Mouse (Mus musculus) forebrain, embryonic 12.5 days (tissue): ENCODE measurements around the gene Gabbr2. TPM values are rescaled to one million over a fixed set of nuclear protein-coding genes. Genes with fewer than 3 reads are reported as not detected.

Experiments
- ATAC-seq: fragments of 200-750 bp; cut with Nextera tagmentation; 2 replicates; pipeline ENCODE4 v1.8.0; 2017; ENCODE audit warnings: moderate TSS enrichment; ENCODE audit not compliant: low FRiP score
- H3K27ac ChIP-seq: fragments of 300-500 bp; sonication (generic); 2 replicates; pipeline ENCODE4 v1.5.1; 2016; ENCODE audit warnings: mild to moderate bottlenecking
- H3K27me3 ChIP-seq: fragments of 300-500 bp; sonication (generic); 2 replicates; pipeline ENCODE4 v1.6.1; 2016; ENCODE audit warnings: mild to moderate bottlenecking
- H3K36me3 ChIP-seq: fragments of 300-500 bp; sonication (generic); replicated peaks from 2 replicates; pipeline ENCODE4 v1.6.1; 2016; ENCODE audit warnings: mild to moderate bottlenecking
- H3K4me1 ChIP-seq: fragments of 300-500 bp; sonication (generic); 2 replicates; pipeline ENCODE4 v1.6.1; 2016
- H3K4me2 ChIP-seq: fragments of 300-500 bp; sonication (generic); 2 replicates; pipeline ENCODE4 v1.6.1; 2016; ENCODE audit warnings: mild to moderate bottlenecking, moderate library complexity
- H3K4me3 ChIP-seq: fragments of 300-500 bp; sonication (generic); replicated peaks from 2 replicates; pipeline ENCODE4 v1.5.1; 2016; ENCODE audit warnings: mild to moderate bottlenecking
- H3K9ac ChIP-seq: fragments of 300-500 bp; sonication (generic); 2 replicates; pipeline ENCODE4 v1.6.1; 2016; ENCODE audit warnings: mild to moderate bottlenecking
- H3K9me3 ChIP-seq: fragments of 300-500 bp; sonication (generic); 2 replicates; pipeline ENCODE4 v1.6.1; 2016
- WGBS: fragments of 180-500 bp; shearing (Covaris S2); methylation state at CpG from one replicate; pipeline ENCODE4 v1.1.7; 2016; 5-methylcytosine and 5-hydroxymethylcytosine counted together
- polyA plus RNA-seq: library from polyadenylated mRNA; unstranded; fragments of >200 nt; fragmentation: Nextera tagmentation; extraction: Ambion mirVana; gene quantifications from 2 replicates; pipeline ENCODE4 v1.2.1, GENCODE M21; 2016

The Gabbr2 gene
- polyA plus RNA-seq, 1 experiment from 2014 or later, result 0.51 TPM

DNA sequence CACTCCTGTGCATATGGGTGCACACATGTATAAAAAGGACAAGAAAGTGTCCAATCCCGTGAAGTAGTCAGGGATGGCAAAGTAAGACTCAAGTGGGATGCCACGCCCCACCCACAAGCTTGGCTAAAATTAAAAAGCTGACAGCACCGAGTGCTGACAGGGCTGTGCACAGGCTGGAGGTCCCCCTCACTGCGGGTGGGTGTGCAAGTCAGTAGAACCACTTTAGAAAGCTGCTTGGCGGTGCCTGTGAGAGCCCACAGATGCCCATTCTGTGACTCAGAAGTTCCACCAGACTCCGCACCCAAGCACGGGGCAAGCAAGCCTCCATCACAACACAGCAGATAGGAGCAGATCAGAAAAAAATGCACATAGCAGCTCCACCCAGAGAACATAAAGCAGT is 197.1 kb downstream of the Gabbr2 start:
- H3K27me3 ChIP-seq, result no peaks in the 10 kb centered on the region
- H3K4me3 ChIP-seq, result no peak overlapping the region
- no peak overlapping the region for H3K27ac ChIP-seq
- H3K4me1 ChIP-seq, result 0 out of 2 replicates have a peak, but pooled peaks cover 2% of the 10 kb centered on the region
- 91% methylated on average over 7 of the region's 7 CpGs for WGBS
- H3K9ac ChIP-seq, result no peak overlapping the region
- no peak for ATAC-seq
- no peaks in the 10 kb centered on the region for H3K36me3 ChIP-seq
- no peak overlapping the region for H3K4me2 ChIP-seq
- H3K9me3 ChIP-seq, result no peaks in the 10 kb centered on the region

DNA sequence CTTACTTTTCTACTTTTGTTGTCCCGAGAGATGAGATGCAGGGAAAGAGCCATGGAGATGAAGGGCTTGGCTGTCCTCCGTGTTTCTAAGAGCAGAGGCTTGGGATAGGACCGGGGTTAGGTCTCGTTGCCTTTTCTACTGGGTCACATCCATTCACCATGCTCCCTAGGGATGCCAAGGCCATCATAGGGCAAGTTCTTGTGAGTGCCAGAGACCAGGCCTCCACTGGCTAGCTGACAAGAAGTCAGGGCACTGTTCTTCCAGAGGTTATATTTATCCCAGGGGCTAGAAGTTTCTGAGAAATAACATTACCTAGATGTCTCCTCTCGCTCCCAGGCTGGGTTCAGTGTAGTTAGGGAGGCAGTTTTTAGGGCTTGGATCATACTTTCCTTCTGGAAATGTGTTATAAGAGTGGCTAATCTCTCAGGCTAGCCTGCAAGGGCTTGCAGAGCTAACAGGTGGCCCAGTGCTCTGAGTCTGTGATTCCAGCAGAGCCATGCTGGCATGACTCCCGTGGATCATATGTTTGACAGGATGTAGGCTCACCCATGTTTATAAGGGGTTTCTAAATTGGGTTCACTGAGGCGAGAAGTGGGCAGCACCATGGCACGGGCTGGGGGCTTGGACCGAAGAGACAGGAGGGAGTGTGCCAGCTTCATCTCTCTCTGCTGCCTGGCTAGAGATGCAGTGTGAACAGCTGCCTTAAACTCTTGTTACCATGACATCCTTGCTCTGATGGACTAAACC is 199.2 kb downstream of the Gabbr2 start:
- H3K4me3 ChIP-seq, result no peak overlapping the region
- no peak overlapping the region for H3K9ac ChIP-seq
- H3K36me3 ChIP-seq, result no peaks in the 10 kb centered on the region
- no peaks in the 10 kb centered on the region for H3K9me3 ChIP-seq
- no peaks in the 10 kb centered on the region for H3K27me3 ChIP-seq
- H3K27ac ChIP-seq, result no peak overlapping the region
- WGBS, result 85% methylated on average over 9 of the region's 9 CpGs
- H3K4me2 ChIP-seq, result no peak overlapping the region
- ATAC-seq, result no peak
- no peaks in the 10 kb centered on the region for H3K4me1 ChIP-seq

DNA sequence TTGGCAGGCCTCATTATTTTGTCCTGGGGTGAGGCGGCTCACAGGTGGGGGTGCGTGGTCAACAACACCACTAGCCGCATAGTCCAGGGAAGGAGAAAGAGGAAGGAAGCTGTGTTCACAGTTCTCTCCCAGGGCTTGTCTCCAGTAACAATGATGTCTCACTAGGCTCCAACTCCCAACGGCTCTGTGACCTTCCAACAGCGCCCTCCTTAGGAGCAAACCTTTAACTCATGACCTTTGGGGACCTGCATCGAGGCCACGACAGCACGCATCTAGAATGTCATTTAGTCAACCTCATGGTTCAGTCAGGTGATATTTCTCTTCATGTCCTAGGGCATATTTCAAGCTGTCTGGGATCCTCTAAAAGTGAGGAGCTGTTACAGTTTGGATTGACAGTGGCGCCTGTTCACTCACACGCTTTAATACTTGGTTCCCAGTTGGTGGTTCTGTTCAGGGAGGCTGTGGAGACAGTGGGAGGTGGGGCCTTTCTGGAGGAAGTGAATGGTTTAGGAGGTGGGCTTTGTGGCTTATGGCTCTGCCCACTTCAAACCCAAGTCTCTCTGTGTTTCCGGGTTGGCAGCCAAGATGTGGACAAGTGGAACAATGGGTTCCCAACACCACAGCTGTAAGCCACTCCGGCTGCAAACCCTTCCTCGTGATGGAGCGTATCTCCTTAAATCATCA is 200.3 kb downstream of the Gabbr2 start:
- no peaks in the 10 kb centered on the region for H3K4me1 ChIP-seq
- H3K9me3 ChIP-seq, result no peaks in the 10 kb centered on the region
- 88% methylated on average over 14 of the region's 14 CpGs for WGBS
- no peak overlapping the region for H3K4me2 ChIP-seq
- H3K4me3 ChIP-seq, result no peak overlapping the region
- no peak for ATAC-seq
- no peak overlapping the region for H3K27ac ChIP-seq
- H3K36me3 ChIP-seq, result no peaks in the 10 kb centered on the region
- H3K27me3 ChIP-seq, result no peaks in the 10 kb centered on the region
- no peak overlapping the region for H3K9ac ChIP-seq

- Histone ChIP-seq H3K9me3 (no peaks in the 10 kb centered on the region), H3K4me1 (no peaks in the 10 kb centered on the region), H3K27ac (no peak overlapping the region), H3K36me3 (no peaks in the 10 kb centered on the region), H3K4me3 (no peak overlapping the region), H3K4me2 (no peak overlapping the region), H3K9ac (no peak overlapping the region), H3K27me3 (no peaks in the 10 kb centered on the region)
- WGBS, result 86% methylated on average over 9 of the region's 9 CpGs
- no peak for ATAC-seq
Observed at GRCm38 (mm10) chr4:46790609-46791267, 200.9 kb downstream of the Gabbr2 start.

DNA sequence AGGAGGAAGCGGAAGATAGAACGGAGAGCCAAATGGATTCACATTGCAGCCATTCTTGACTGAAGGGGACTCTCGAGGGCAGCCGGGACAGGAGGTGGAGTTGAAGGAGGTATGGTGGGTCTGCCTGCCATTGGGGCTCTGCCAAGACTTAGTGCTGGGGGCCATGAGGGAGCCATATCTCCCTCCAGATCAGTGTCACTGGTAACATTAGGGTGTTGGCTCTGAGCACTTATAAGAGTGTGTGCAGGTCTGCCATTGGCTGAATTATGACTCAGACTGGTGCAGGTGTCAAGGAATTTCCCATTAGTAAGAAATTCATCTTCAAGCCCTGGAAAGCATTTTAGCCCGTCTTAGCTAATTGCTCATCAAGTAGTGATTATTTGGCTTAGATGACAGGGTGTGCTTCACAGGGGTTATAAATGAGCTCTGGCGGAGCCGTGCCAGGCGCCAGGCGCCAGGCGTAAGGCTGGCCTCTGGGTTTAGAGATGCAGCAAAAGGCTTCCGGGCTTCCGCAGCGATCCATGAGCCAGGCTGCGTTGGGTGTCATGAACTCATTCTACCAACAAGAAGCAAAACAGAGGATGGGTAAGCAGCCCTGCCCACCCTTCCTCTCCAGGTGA is 207.1 kb downstream of the Gabbr2 start:
- 88% methylated on average over 14 of the region's 14 CpGs for WGBS
- Histone ChIP-seq H3K4me2 (no peak overlapping the region), H3K9me3 (no peaks in the 10 kb centered on the region), H3K27me3 (no peaks in the 10 kb centered on the region), H3K4me3 (no peak overlapping the region), H3K27ac (no peak overlapping the region), H3K9ac (no peak overlapping the region), H3K36me3 (no peaks in the 10 kb centered on the region), H3K4me1 (no peaks in the 10 kb centered on the region)
- ATAC-seq, result no peak

DNA sequence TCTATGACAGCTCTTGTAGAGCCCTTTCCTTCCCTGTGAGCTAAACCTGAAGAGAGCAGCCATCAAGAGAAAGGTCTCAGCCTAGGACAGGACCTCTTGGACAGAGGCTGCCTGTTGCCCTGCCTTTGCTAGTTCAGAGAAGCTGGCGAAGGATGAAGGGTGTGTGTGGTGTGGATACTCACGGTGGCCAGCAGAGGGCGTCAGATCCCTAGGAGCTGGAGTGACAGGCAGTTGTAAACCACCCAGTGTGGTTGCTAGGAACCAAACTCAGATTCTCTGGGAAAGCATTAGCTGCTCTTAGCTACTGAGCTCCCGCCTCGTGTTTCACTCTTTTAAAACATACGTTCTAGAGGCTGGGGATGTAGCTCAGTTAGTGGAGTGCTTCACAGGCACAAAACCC is 210.6 kb downstream of the Gabbr2 start:
- no peaks in the 10 kb centered on the region for H3K36me3 ChIP-seq
- H3K27me3 ChIP-seq, result no peaks in the 10 kb centered on the region
- H3K4me3 ChIP-seq, result no peak overlapping the region
- 63% methylated on average over 6 of the region's 6 CpGs for WGBS
- no peak for ATAC-seq
- H3K9ac ChIP-seq, result no peak overlapping the region
- H3K27ac ChIP-seq, result no peak overlapping the region
- peaks cover 4% of the 10 kb centered on the region; the same call in 1 of the 2 replicates for H3K9me3 ChIP-seq
- H3K4me1 ChIP-seq, result no peaks in the 10 kb centered on the region
- no peak overlapping the region for H3K4me2 ChIP-seq

DNA sequence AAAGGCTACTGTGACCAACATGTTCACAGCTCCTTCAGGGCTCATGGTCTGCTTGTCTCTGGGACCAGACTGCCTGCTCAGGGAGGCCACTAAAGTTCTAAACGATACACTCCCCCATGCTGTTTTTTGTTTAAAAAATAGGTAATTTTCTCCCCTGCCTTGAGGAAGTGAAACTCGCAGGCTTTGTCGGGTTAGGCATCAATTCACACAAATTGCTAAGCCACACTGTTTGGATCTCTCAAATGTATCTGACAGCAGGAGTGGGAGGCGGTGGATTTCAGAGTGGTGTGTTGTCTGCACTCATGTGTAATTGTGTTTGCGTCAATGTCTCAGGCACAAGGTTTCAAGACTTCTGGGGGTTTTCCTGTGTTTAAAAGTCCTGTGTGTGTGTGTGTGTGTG is 215.7 kb downstream of the Gabbr2 start:
- Histone ChIP-seq H3K9me3 (peaks cover 4% of the 10 kb centered on the region; the same call in 1 of the 2 replicates), H3K9ac (no peak overlapping the region), H3K27me3 (no peaks in the 10 kb centered on the region), H3K36me3 (no peaks in the 10 kb centered on the region), H3K27ac (no peak overlapping the region), H3K4me3 (no peak overlapping the region), H3K4me2 (no peak overlapping the region), H3K4me1 (0 out of 2 replicates have a peak, but pooled peaks cover 4% of the 10 kb centered on the region)
- WGBS, result 80% methylated on average over 5 of the region's 5 CpGs
- ATAC-seq, result no peak

- 0 out of 2 replicates have a peak, but pooled peaks cover 4% of the 10 kb centered on the region for H3K4me1 ChIP-seq
- H3K9ac ChIP-seq, result no peak overlapping the region
- no peak overlapping the region for H3K4me3 ChIP-seq
- no peak for ATAC-seq
- H3K9me3 ChIP-seq, result peaks cover 4% of the 10 kb centered on the region; the same call in 1 of the 2 replicates
- WGBS, result 15% methylated on average over 14 of the region's 14 CpGs
- no peak overlapping the region for H3K4me2 ChIP-seq
- no peak overlapping the region for H3K27ac ChIP-seq
- H3K27me3 ChIP-seq, result no peaks in the 10 kb centered on the region
- H3K36me3 ChIP-seq, result no peaks in the 10 kb centered on the region
Observed at GRCm38 (mm10) chr4:46774652-46775051, 217.0 kb downstream of the Gabbr2 start.

DNA sequence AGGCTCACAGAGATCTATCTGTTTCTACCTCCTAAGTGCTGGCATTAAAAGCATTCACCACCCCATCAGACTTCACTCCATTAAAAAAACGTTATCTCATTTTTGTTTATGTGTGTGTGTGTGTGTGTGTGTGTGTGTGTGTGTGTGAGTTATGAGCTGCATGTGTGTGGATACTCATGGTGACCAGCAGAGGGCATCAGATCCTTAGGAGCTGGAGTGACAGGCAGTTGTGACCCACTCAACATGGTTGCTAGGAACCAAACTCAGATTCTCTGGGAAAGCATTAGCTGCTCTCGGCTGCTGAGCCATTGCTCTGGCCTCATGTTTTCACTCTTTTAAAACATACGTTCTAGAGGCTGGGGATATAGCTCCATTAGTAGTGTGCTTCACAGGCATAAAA is 218.4 kb downstream of the Gabbr2 start:
- H3K9me3 ChIP-seq, result peaks cover 4% of the 10 kb centered on the region; the same call in 1 of the 2 replicates
- no peaks in the 10 kb centered on the region for H3K27me3 ChIP-seq
- H3K4me1 ChIP-seq, result 0 out of 2 replicates have a peak, but pooled peaks cover 4% of the 10 kb centered on the region
- H3K27ac ChIP-seq, result no peak overlapping the region
- H3K4me3 ChIP-seq, result no peak overlapping the region
- no peak overlapping the region for H3K9ac ChIP-seq
- no peak overlapping the region for H3K4me2 ChIP-seq
- WGBS, result 78% methylated on average over 3 of the region's 3 CpGs
- ATAC-seq, result no peak
- H3K36me3 ChIP-seq, result no peaks in the 10 kb centered on the region

- Histone ChIP-seq H3K9me3 (0 out of 2 replicates have a peak, but pooled peaks cover under 1% of the 10 kb centered on the region), H3K9ac (no peak overlapping the region), H3K4me2 (no peak overlapping the region), H3K36me3 (no peaks in the 10 kb centered on the region), H3K4me1 (0 out of 2 replicates have a peak, but pooled peaks cover 4% of the 10 kb centered on the region), H3K27ac (no peak overlapping the region), H3K4me3 (no peak overlapping the region), H3K27me3 (no peaks in the 10 kb centered on the region)
- 89% methylated on average over 2 of the region's 2 CpGs for WGBS
- ATAC-seq, result no peak
Observed at GRCm38 (mm10) chr4:46772591-46772990, 219.1 kb downstream of the Gabbr2 start.

- no peaks in the 10 kb centered on the region for H3K9me3 ChIP-seq
- WGBS, result 82% methylated on average over 12 of the region's 12 CpGs
- no peak for ATAC-seq
- no peak overlapping the region for H3K9ac ChIP-seq
- H3K4me2 ChIP-seq, result no peak overlapping the region
- H3K27me3 ChIP-seq, result no peaks in the 10 kb centered on the region
- H3K36me3 ChIP-seq, result no peaks in the 10 kb centered on the region
- H3K4me3 ChIP-seq, result no peak overlapping the region
- H3K4me1 ChIP-seq, result 0 out of 2 replicates have a peak, but pooled peaks cover 4% of the 10 kb centered on the region
- no peak overlapping the region for H3K27ac ChIP-seq
Observed at GRCm38 (mm10) chr4:46771116-46771515, 220.6 kb downstream of the Gabbr2 start.

GRCm38 (mm10) chr4:46770635-46771034 is 221.0 kb downstream of the Gabbr2 start:
- Histone ChIP-seq H3K27ac (no peak overlapping the region), H3K4me1 (0 out of 2 replicates have a peak, but pooled peaks cover 4% of the 10 kb centered on the region), H3K9me3 (no peaks in the 10 kb centered on the region), H3K4me2 (no peak overlapping the region), H3K27me3 (no peaks in the 10 kb centered on the region), H3K4me3 (no peak overlapping the region), H3K36me3 (no peaks in the 10 kb centered on the region), H3K9ac (no peak overlapping the region)
- no peak for ATAC-seq
- WGBS, result 80% methylated on average over 2 of the region's 2 CpGs
